In genomic region chrX:152974204-152974661, GRCm38 (mm10) we compare ENCODE assay signal across 8 mouse cellular contexts. TPM values are rescaled to one million over a fixed set of nuclear protein-coding genes. Genes with fewer than 3 reads are reported as not detected.
A peak's percentile ranks its signal among the peaks of the same experiment; 100 is the strongest.
DNase-seq lines count a peak whose midpoint lies in the region; ATAC-seq and TF ChIP-seq lines count a peak whose summit lies in the region.

No protein-coding gene starts in this region.

- no peaks in the 10 kb centered on the region for H3K9me3 ChIP-seq in embryonic facial prominence, embryonic 15.5 days (replicated peaks)
- H3K9me3 ChIP-seq in midbrain, embryonic 16.5 days (replicated peaks; ENCODE audit: control insufficient read depth, low read length, poor library complexity, severe bottlenecking), result no peaks in the 10 kb centered on the region

- no peak overlapping the region for H3K4me3 ChIP-seq in embryonic facial prominence, embryonic 15.5 days (replicated peaks)
- H3K4me3 ChIP-seq in left cerebral cortex, adult 2 months, result peak overlapping the region; percentile 28; the same call in 1 of the 2 replicates
- no peak overlapping the region for H3K4me3 ChIP-seq in midbrain, embryonic 16.5 days (ENCODE audit: low read depth, low read length)

- no peaks in the 10 kb centered on the region for H3K4me1 ChIP-seq in embryonic facial prominence, embryonic 15.5 days
- peaks cover 7% of the 10 kb centered on the region; the same call in 1 of the 2 replicates for H3K4me1 ChIP-seq in midbrain, embryonic 16.5 days (ENCODE audit: control insufficient read depth, insufficient read depth, low read length)

- DNase-seq in ZHBTc4 (ENCODE audit: low read depth, low spot score), result peak; percentile 68
- peak; percentile 3 to 9 for DNase-seq in heart, postnatal 10 days
- DNase-seq in left cerebral cortex, adult 2 months (ENCODE audit: extremely low spot score in 1 of 2, low spot score in 2 of 2), result peak; percentile 56 to 64
- DNase-seq in T-cell, adult 2 months (ENCODE audit: low spot score), result no peak
- DNase-seq in urinary bladder, postnatal 4 days (ENCODE audit: low spot score in 2 of 2), result no peak

- peaks cover 13% of the 10 kb centered on the region; the same call in 1 of the 2 replicates for H3K27me3 ChIP-seq in embryonic facial prominence, embryonic 15.5 days
- H3K27me3 ChIP-seq in midbrain, embryonic 16.5 days (ENCODE audit: control insufficient read depth, insufficient read depth, low read depth, low read length), result no peaks in the 10 kb centered on the region; the same call in 1 of the 2 replicates

- WGBS in embryonic facial prominence, embryonic 15.5 days, result 22% methylated on average over 8 of the region's 10 CpGs
- 11% methylated on average over 6 of the region's 10 CpGs for WGBS in midbrain, embryonic 16.5 days

- intact Hi-C loops in heart, postnatal 10 days (cut with DNase I), result no loop called here
- intact Hi-C loops in left cerebral cortex, adult 2 months (cut with DNase I), result loop anchor here (1.0 kb wide), 2 partner anchors 32 to 63 kb away; partner anchors contain the start of genes Mageh1 and Usp51

- H3K27ac ChIP-seq in embryonic facial prominence, embryonic 15.5 days (replicated peaks), result no peak overlapping the region
- peak overlapping the region; percentile 30; the same call in 1 of the 2 replicates for H3K27ac ChIP-seq in left cerebral cortex, adult 2 months
- H3K27ac ChIP-seq in midbrain, embryonic 16.5 days (ENCODE audit: low read length), result peak overlapping the region; percentile 81

- H3K4me2 ChIP-seq in embryonic facial prominence, embryonic 15.5 days (replicated peaks), result peak overlapping the region; percentile 35; the same call in 1 of the 2 replicates
- peak overlapping the region; percentile 27 for H3K4me2 ChIP-seq in midbrain, embryonic 16.5 days (ENCODE audit: low read length)

- peak; percentile 47 for ATAC-seq in CD4-positive, CD25-positive, alpha-beta regulatory T cell, adult 4 months
- 0 out of 2 replicates have a peak, but pooled peaks have one; percentile 24 for ATAC-seq in embryonic facial prominence, embryonic 15.5 days (ENCODE audit: insufficient number of reproducible peaks, low FRiP score, low TSS enrichment, low read depth)
- no peak; the same call in none of the 2 replicates for ATAC-seq in midbrain, embryonic 16.5 days

- H3K36me3 ChIP-seq in embryonic facial prominence, embryonic 15.5 days, result no peaks in the 10 kb centered on the region
- no peaks in the 10 kb centered on the region for H3K36me3 ChIP-seq in midbrain, embryonic 16.5 days (ENCODE audit: control insufficient read depth, insufficient read depth, low read length)

- no peak overlapping the region for H3K9ac ChIP-seq in embryonic facial prominence, embryonic 15.5 days
- H3K9ac ChIP-seq in midbrain, embryonic 16.5 days (ENCODE audit: low read depth, low read length), result no peak overlapping the region

- no peak for TF ChIP-seq CTCF in left cerebral cortex, adult 2 months (IDR thresholded peaks at IDR 0.05)

RNA-seq across cellular contexts. Expression of gene Usp51, which starts 32.0 kb away (rescaled TPM):
- not detected for polyA plus RNA-seq in CD4-positive, CD25-positive, alpha-beta regulatory T cell, adult 4 months (2017; shearing (Covaris generic))
- 1.2 TPM in 2 replicates for polyA plus RNA-seq in embryonic facial prominence, embryonic 15.5 days (2015; fragmentation: Nextera tagmentation; extraction: Ambion mirVana)
- total RNA-seq in heart, postnatal 10 days (2021), result under 1 TPM in 1 of 2 experiments, not detected in 1; 0.27 TPM
- 1 to 10 TPM; 2.0 to 2.1 TPM for total RNA-seq in left cerebral cortex, adult 2 months (2021)
- polyA plus RNA-seq in midbrain, embryonic 16.5 days (2015; fragmentation: Nextera tagmentation; extraction: Ambion mirVana), result 3.2 and 3.5 TPM in 2 replicates

Comparison
In these comparisons a context has a peak if more than half of its experiments do, and no peak if none do; other contexts are left out.
1. DNase-seq: peak in ZHBTc4 (single experiment), heart, postnatal 10 days (2 of 2) and left cerebral cortex, adult 2 months (2 of 2); none in T-cell, adult 2 months (single experiment) and urinary bladder, postnatal 4 days (0 of 2).